Mouse (Mus musculus): Measurements from ENCODE around the gene Gdf15.

The Gdf15 gene

GRCm38 (mm10) chr8:70664631-70665030 lies 32.4 kb upstream of the Gdf15 start:
- ChIA-PET POLR2A (interaction anchor here (0.5 to 7.6 kb wide), 13 partner anchors 8 to 391 kb away, joined by 3 to 164 read pairs (median 4); partner anchors contain the start of genes Jund (in 3 of the 4) and Lsm4 (in 2 of the 4)), CTCF (interaction anchor here in 2 of 4 experiments (0.6 to 1.2 kb wide), 2 partner anchors 8 to 330 kb away, joined by 6 to 9 read pairs; partner anchors contain the start of gene Lsm4 (in 1 of the 2))

GRCm38 (mm10) chr8:70663691-70664090 lies 31.4 kb upstream of the Gdf15 start:
- ChIA-PET POLR2A (interaction anchor here in 2 of 4 experiments (1.5 to 7.6 kb wide), 7 partner anchors 8 to 35 kb away, joined by 3 to 164 read pairs (median 8); partner anchors contain the start of genes Jund (in 2 of the 2) and Lsm4 (in 2 of the 2)), CTCF (no interaction called here)

GRCm38 (mm10) chr8:70660273-70660725 lies 28.0 kb upstream of the Gdf15 start, which contains the start of gene Pgpep1:
TSS of gene Pgpep1 (minus strand) at chr8:70660388.
- POLR2A ChIA-PET: interaction anchor here (0.5 to 27.2 kb wide), 92 partner anchors 8 to 1656 kb away, joined by 3 to 1017 read pairs (median 5); partner anchors contain the start of genes Jund (in 3 of the 4), Lsm4 (in 3 of the 4), Lrrc25 (in 2 of the 4) and Arrdc2 (in 1 of the 4)
- CTCF ChIA-PET: interaction anchor here in 3 of 4 experiments (0.6 to 2.8 kb wide), 20 partner anchors 8 to 289 kb away, joined by 3 to 17 read pairs (median 4); partner anchors contain the start of gene Lsm4 (in 1 of the 3)

GRCm38 (mm10) chr8:70659604-70660272 lies 27.5 kb upstream of the Gdf15 start:
- ChIA-PET CTCF (interaction anchor here (0.6 to 2.8 kb wide), 24 partner anchors 9 to 288 kb away, joined by 3 to 17 read pairs (median 4); partner anchors contain the start of genes Arrdc2 (in 1 of the 4) and Lsm4 (in 1 of the 4)), POLR2A (interaction anchor here (0.5 to 27.2 kb wide), 102 partner anchors 9 to 1657 kb away, joined by 3 to 1017 read pairs (median 5); partner anchors contain the start of genes Jund (in 3 of the 4), Lsm4 (in 3 of the 4), Gm3336 (in 2 of the 4) and Lrrc25 (in 2 of the 4))

GRCm38 (mm10) chr8:70658897-70659603 lies 26.8 kb upstream of the Gdf15 start:
- POLR2A ChIA-PET: interaction anchor here in 3 of 4 experiments (0.6 to 27.2 kb wide), 90 partner anchors 9 to 944 kb away, joined by 3 to 1017 read pairs (median 5); partner anchors contain the start of genes Jund (in 3 of the 3), Lsm4 (in 3 of the 3), Gm3336 (in 2 of the 3) and Lrrc25 (in 2 of the 3)
- CTCF ChIA-PET: interaction anchor here in 3 of 4 experiments (0.6 to 2.8 kb wide), 16 partner anchors 8 to 198 kb away, joined by 3 to 17 read pairs (median 4); partner anchors contain the start of genes Arrdc2 (in 1 of the 3) and Lsm4 (in 1 of the 3)

GRCm38 (mm10) chr8:70657739-70658138 lies 25.5 kb upstream of the Gdf15 start:
- POLR2A ChIA-PET: interaction anchor here in 3 of 4 experiments (0.6 to 27.2 kb wide), 20 partner anchors 9 to 181 kb away, joined by 3 to 1017 read pairs (median 10); partner anchors contain the start of genes Jund (in 3 of the 3), Lsm4 (in 3 of the 3), Gdf15 (in 2 of the 3) and Ssbp4 (in 2 of the 3)

GRCm38 (mm10) chr8:70657214-70657613 lies 25.0 kb upstream of the Gdf15 start:
- ChIA-PET POLR2A (interaction anchor here in 3 of 4 experiments (1.0 to 27.2 kb wide), 21 partner anchors 9 to 182 kb away, joined by 3 to 1017 read pairs (median 6); partner anchors contain the start of genes Jund (in 3 of the 3), Lsm4 (in 3 of the 3), Gdf15 (in 2 of the 3) and Arrdc2 (in 1 of the 3)), CTCF (interaction anchor here in 3 of 4 experiments (0.7 to 21.5 kb wide), 7 partner anchors 14 to 76 kb away, joined by 3 to 206 read pairs (median 4); partner anchors contain the start of gene Lsm4 (in 1 of the 3))

More at GRCm38 (mm10) chr8:70657739-70658138, 25.5 kb upstream of the Gdf15 start:
- CTCF ChIA-PET: interaction anchor here in 2 of 4 experiments (0.7 to 21.5 kb wide), 5 partner anchors 14 to 75 kb away, joined by 3 to 206 read pairs (median 5); partner anchors contain the start of gene Lsm4 (in 1 of the 2)

GRCm38 (mm10) chr8:70656193-70656790 lies 24.0 kb upstream of the Gdf15 start:
- ChIA-PET POLR2A (interaction anchor here (0.5 to 27.2 kb wide), 20 partner anchors 8 to 183 kb away, joined by 3 to 1017 read pairs (median 9); partner anchors contain the start of genes Jund (in 3 of the 4), Lsm4 (in 3 of the 4), Arrdc2 (in 1 of the 4) and Gdf15 (in 1 of the 4)), CTCF (interaction anchor here in 3 of 4 experiments (0.6 to 21.5 kb wide), 5 partner anchors 10 to 46 kb away, joined by 3 to 206 read pairs (median 12); no protein-coding TSS in a partner anchor)

- ChIA-PET POLR2A (interaction anchor here in 3 of 4 experiments (0.9 to 27.2 kb wide), 11 partner anchors 7 to 137 kb away, joined by 3 to 1017 read pairs (median 38); partner anchors contain the start of genes Jund (in 2 of the 3), Lsm4 (in 2 of the 3) and Gdf15 (in 1 of the 3)), CTCF (interaction anchor here in 1 of 4 experiments (1.0 to 21.5 kb wide), 3 partner anchors 11 to 44 kb away, joined by 4 to 206 read pairs (median 7); no protein-coding TSS in a partner anchor)
Measured at GRCm38 (mm10) chr8:70655469-70655868, 23.2 kb upstream of the Gdf15 start.

GRCm38 (mm10) chr8:70654121-70654520 lies 21.9 kb upstream of the Gdf15 start:
- CTCF ChIA-PET: interaction anchor here in 2 of 4 experiments (0.6 to 21.5 kb wide), 6 partner anchors 11 to 42 kb away, joined by 5 to 206 read pairs (median 6); partner anchors contain the start of gene Lsm4 (in 1 of the 2)
- POLR2A ChIA-PET: interaction anchor here (0.6 to 27.2 kb wide), 18 partner anchors 13 to 1483 kb away, joined by 3 to 1017 read pairs (median 4); partner anchors contain the start of genes Jund (in 2 of the 4), Lsm4 (in 2 of the 4), Ssbp4 (in 2 of the 4) and Gdf15 (in 1 of the 4)

- CTCF ChIA-PET: interaction anchor here (0.5 to 21.5 kb wide), 11 partner anchors 10 to 367 kb away, joined by 3 to 206 read pairs (median 5); partner anchors contain the start of gene Lsm4 (in 1 of the 4)
- POLR2A ChIA-PET: interaction anchor here (0.6 to 27.2 kb wide), 13 partner anchors 15 to 920 kb away, joined by 3 to 1017 read pairs (median 6); partner anchors contain the start of genes Gdf15 (in 2 of the 4), Jund (in 2 of the 4), Lsm4 (in 2 of the 4) and Ssbp4 (in 2 of the 4)
Measured at GRCm38 (mm10) chr8:70653226-70653625, 21.0 kb upstream of the Gdf15 start.

- ChIA-PET POLR2A (interaction anchor here (0.6 to 32.6 kb wide), 65 partner anchors 3 to 716 kb away, joined by 3 to 1017 read pairs (median 5); partner anchors contain the start of genes Arrdc2 (in 3 of the 4), Gdf15 (in 3 of the 4), Jund (in 3 of the 4) and Lsm4 (in 3 of the 4)), CTCF (interaction anchor here (0.5 to 21.5 kb wide), 24 partner anchors 9 to 1035 kb away, joined by 3 to 206 read pairs (median 4); partner anchors contain the start of genes Lsm4 (in 2 of the 4) and Pgpep1 (in 1 of the 4))
Measured at GRCm38 (mm10) chr8:70650351-70650750, 18.1 kb upstream of the Gdf15 start.

- POLR2A ChIA-PET: interaction anchor here in 3 of 4 experiments (0.6 to 32.6 kb wide), 45 partner anchors 2 to 717 kb away, joined by 3 to 1017 read pairs (median 6); partner anchors contain the start of genes Gdf15 (in 3 of the 3), Jund (in 3 of the 3), Lsm4 (in 3 of the 3) and Pgpep1 (in 3 of the 3)
- CTCF ChIA-PET: interaction anchor here in 2 of 4 experiments (0.6 to 21.5 kb wide), 9 partner anchors 18 to 241 kb away, joined by 3 to 206 read pairs (median 5); partner anchors contain the start of genes Lsm4 (in 1 of the 2) and Ssbp4 (in 1 of the 2)
Measured at GRCm38 (mm10) chr8:70649324-70649723, 17.1 kb upstream of the Gdf15 start.

GRCm38 (mm10) chr8:70648921-70649320 lies 16.7 kb upstream of the Gdf15 start:
- CTCF ChIA-PET: interaction anchor here in 2 of 4 experiments (0.6 to 21.5 kb wide), 7 partner anchors 19 to 241 kb away, joined by 3 to 206 read pairs (median 6); partner anchors contain the start of gene Ssbp4 (in 1 of the 2)

GRCm38 (mm10) chr8:70648164-70648442 lies 15.8 kb upstream of the Gdf15 start:
- ChIA-PET POLR2A (interaction anchor here (0.6 to 32.6 kb wide), 43 partner anchors 1 to 710 kb away, joined by 3 to 1017 read pairs (median 7); partner anchors contain the start of genes Gdf15 (in 3 of the 4), Jund (in 3 of the 4), Lsm4 (in 3 of the 4) and Pgpep1 (in 3 of the 4)), CTCF (interaction anchor here in 3 of 4 experiments (0.6 to 21.5 kb wide), 9 partner anchors 9 to 243 kb away, joined by 3 to 206 read pairs (median 6); partner anchors contain the start of gene Ssbp4 (in 1 of the 3))

More at GRCm38 (mm10) chr8:70648921-70649320, 16.7 kb upstream of the Gdf15 start:
- POLR2A ChIA-PET: interaction anchor here in 3 of 4 experiments (0.6 to 32.6 kb wide), 45 partner anchors 1 to 576 kb away, joined by 3 to 1017 read pairs (median 7); partner anchors contain the start of genes Gdf15 (in 3 of the 3), Jund (in 3 of the 3), Lsm4 (in 3 of the 3) and Pgpep1 (in 3 of the 3)

Measured in embryonic stem cell, embryonic (primary cell).